Mouse (Mus musculus): ENCODE measurements around the gene Hrct1.

Hrct1 gene

GRCm38 (mm10) chr4:43726995-43727394, at the start of gene Hrct1:
Gene Hrct1 (plus strand): TSS chr4:43727188.
- no peak for DNase-seq

- no peak for DNase-seq
Observed at GRCm38 (mm10) chr4:43678541-43678940, 48.4 kb upstream of the Hrct1 start.

GRCm38 (mm10) chr4:43679416-43680043, 47.5 kb upstream of the Hrct1 start:
- DNase-seq: no peak

GRCm38 (mm10) chr4:43690021-43690420, 37.0 kb upstream of the Hrct1 start:
- no peak for DNase-seq

- no peak for DNase-seq
Observed at GRCm38 (mm10) chr4:43691026-43691425, 36.0 kb upstream of the Hrct1 start.

GRCm38 (mm10) chr4:43693806-43694241, 33.2 kb upstream of the Hrct1 start:
- DNase-seq: no peak

- DNase-seq: no peak
Observed at GRCm38 (mm10) chr4:43694439-43695248, 32.3 kb upstream of the Hrct1 start.

- peak; percentile 24 for DNase-seq
Observed at GRCm38 (mm10) chr4:43695249-43695671, 31.7 kb upstream of the Hrct1 start.

- DNase-seq: no peak
Observed at GRCm38 (mm10) chr4:43696561-43696960, 30.4 kb upstream of the Hrct1 start.

- no peak for DNase-seq
Observed at GRCm38 (mm10) chr4:43700707-43701106, 26.3 kb upstream of the Hrct1 start, which contains the start of gene Olfr70. Gene Olfr70 (minus strand): TSS chr4:43700807.

GRCm38 (mm10) chr4:43703439-43703838, 23.5 kb upstream of the Hrct1 start:
- no peak for DNase-seq

- no peak for DNase-seq
Observed at GRCm38 (mm10) chr4:43703851-43704250, 23.1 kb upstream of the Hrct1 start.

- DNase-seq: no peak
Observed at GRCm38 (mm10) chr4:43705991-43706390, 21.0 kb upstream of the Hrct1 start.

GRCm38 (mm10) chr4:43709869-43710268, 17.1 kb upstream of the Hrct1 start, which contains the start of gene Olfr71:
Gene Olfr71 (minus strand): TSS chr4:43710255.
- no peak for DNase-seq

GRCm38 (mm10) chr4:43711821-43712220, 15.2 kb upstream of the Hrct1 start:
- peak; percentile 93 for DNase-seq

- no peak for DNase-seq
Observed at GRCm38 (mm10) chr4:43713652-43714219, 13.3 kb upstream of the Hrct1 start.

- no peak for DNase-seq
Observed at GRCm38 (mm10) chr4:43720491-43721228, 6.3 kb upstream of the Hrct1 start.

- no peak for DNase-seq
Observed at GRCm38 (mm10) chr4:43722191-43722590, 4.8 kb upstream of the Hrct1 start.

GRCm38 (mm10) chr4:43724764-43725163, 2.2 kb upstream of the Hrct1 start:
- no peak for DNase-seq

- no peak for DNase-seq
Observed at GRCm38 (mm10) chr4:43726228-43726993, 577 bp upstream of the Hrct1 start.

- no peak for DNase-seq
Observed at GRCm38 (mm10) chr4:43727718-43728575, 959 bp downstream of the Hrct1 start.

Measured in right cerebral cortex, postnatal 4 days (tissue).